Mouse (Mus musculus): Measurements from ENCODE around the gene Plekha8. TPM values are rescaled to one million over a fixed set of nuclear protein-coding genes. Genes with fewer than 3 reads are reported as not detected.

Gene Plekha8
- polyA plus RNA-seq, 1 experiment from 2014 or later, result 16.8 TPM

DNA sequence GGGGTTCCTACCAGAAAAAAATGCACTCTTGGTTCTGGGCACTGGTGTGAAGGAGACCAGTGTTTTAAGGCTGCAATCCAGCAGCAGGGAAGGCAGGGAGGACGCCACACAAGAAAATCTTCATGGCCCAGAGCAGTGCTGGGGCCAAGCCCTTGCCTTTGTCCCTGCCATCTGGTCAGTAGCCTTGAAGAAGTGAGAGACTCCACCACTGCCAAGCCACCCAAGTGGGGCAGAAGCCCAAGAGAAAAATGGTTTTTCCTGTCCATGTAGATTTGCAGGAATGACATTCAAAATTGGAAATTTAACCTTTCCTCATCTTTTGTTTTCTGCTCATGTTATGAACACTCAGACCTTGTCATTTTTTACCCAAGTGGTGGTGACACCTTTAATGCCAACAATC is 97.3 kb downstream of the Plekha8 start:
- no peak for ATAC-seq (ENCODE audit: low FRiP score)
- no peak overlapping the region for H3K4me2 ChIP-seq (replicated peaks; ENCODE audit: low read depth, low read length)

DNA sequence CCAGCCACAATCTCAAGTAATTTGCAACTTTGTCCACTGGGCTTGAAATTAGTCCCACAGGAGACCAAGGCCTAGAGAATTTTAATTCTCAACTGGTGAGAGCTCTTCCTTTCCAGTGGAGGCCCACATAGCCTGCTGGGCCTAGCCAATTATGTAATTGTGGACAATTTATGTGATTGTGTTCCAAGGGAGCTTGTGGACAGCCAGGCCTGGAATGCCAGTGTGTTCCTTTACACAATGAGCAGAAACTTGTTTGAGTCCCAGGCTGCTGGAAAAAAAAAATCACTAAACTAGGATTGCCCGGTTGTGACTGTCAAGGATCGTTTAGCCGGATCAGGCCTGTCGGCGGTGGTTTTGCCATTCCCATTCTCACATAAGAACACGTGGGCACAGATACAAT is 98.4 kb downstream of the Plekha8 start:
- Histone ChIP-seq H3K4me3 (ENCODE audit: low read depth, low read length) (no peak overlapping the region), H3K4me1 (replicated peaks; ENCODE audit: control insufficient read depth, insufficient read depth, low read length) (no peaks in the 10 kb centered on the region), H3K9me3 (ENCODE audit: control insufficient read depth, low read length) (no peaks in the 10 kb centered on the region), H3K4me2 (replicated peaks; ENCODE audit: low read depth, low read length) (no peak overlapping the region), H3K36me3 (ENCODE audit: control insufficient read depth, insufficient read depth, low read length) (no peaks in the 10 kb centered on the region), H3K27ac (ENCODE audit: low read depth, low read length) (no peak overlapping the region), H3K9ac (ENCODE audit: low read depth, low read length) (no peak overlapping the region), H3K27me3 (ENCODE audit: control insufficient read depth, insufficient read depth, low read length) (no peaks in the 10 kb centered on the region)
- DNase-seq (ENCODE audit: low spot score) (no peak), ATAC-seq (ENCODE audit: low FRiP score) (no peak)
- 93% methylated on average over 6 of the region's 6 CpGs for WGBS

More for the DNA sequence above, 97.3 kb downstream of the Plekha8 start:
- no peak overlapping the region for H3K27ac ChIP-seq (ENCODE audit: low read depth, low read length)
- DNase-seq (ENCODE audit: low spot score), result no peak
- no peaks in the 10 kb centered on the region for H3K4me1 ChIP-seq (replicated peaks; ENCODE audit: control insufficient read depth, insufficient read depth, low read length)
- H3K36me3 ChIP-seq (ENCODE audit: control insufficient read depth, insufficient read depth, low read length), result no peaks in the 10 kb centered on the region
- H3K9me3 ChIP-seq (ENCODE audit: control insufficient read depth, low read length), result no peaks in the 10 kb centered on the region
- no peaks in the 10 kb centered on the region for H3K27me3 ChIP-seq (ENCODE audit: control insufficient read depth, insufficient read depth, low read length)
- no peak overlapping the region for H3K9ac ChIP-seq (ENCODE audit: low read depth, low read length)
- H3K4me3 ChIP-seq (ENCODE audit: low read depth, low read length), result no peak overlapping the region
- WGBS, result 56% methylated on average over 1 of the region's 1 CpGs

Other genes starting within 250 kb of the Plekha8 start
- gene Wipf3, start 165.5 kb upstream of the Plekha8 start, polyA plus RNA-seq (2014; fragmentation: Nextera tagmentation; extraction: Ambion mirVana), result 0.63 and 0.83 TPM in 2 replicates
- gene Scrn1, start 28.6 kb upstream of the Plekha8 start, polyA plus RNA-seq (2014; fragmentation: Nextera tagmentation; extraction: Ambion mirVana), result 70.4 and 75.2 TPM in 2 replicates
- gene Fkbp14, start 2.2 kb downstream of the Plekha8 start, polyA plus RNA-seq (2014; fragmentation: Nextera tagmentation; extraction: Ambion mirVana), result 16.2 and 17.9 TPM in 2 replicates
- 32.4 and 37.7 TPM in 2 replicates for gene Mturn, start 86.5 kb downstream of the Plekha8 start, polyA plus RNA-seq (2014; fragmentation: Nextera tagmentation; extraction: Ambion mirVana)
- 3.2 and 3.6 TPM in 2 replicates for gene Znrf2, start 221.8 kb downstream of the Plekha8 start, polyA plus RNA-seq (2014; fragmentation: Nextera tagmentation; extraction: Ambion mirVana)

Measured in hindbrain, embryonic 11.5 days (tissue).